Mouse (Mus musculus): ENCODE measurements around the gene Prkag1. TPM values are rescaled to one million over a fixed set of nuclear protein-coding genes. Genes with fewer than 3 reads are reported as not detected.

Prkag1 gene
- 111 TPM for polyA plus RNA-seq (2017; shearing (Covaris generic))

DNA sequence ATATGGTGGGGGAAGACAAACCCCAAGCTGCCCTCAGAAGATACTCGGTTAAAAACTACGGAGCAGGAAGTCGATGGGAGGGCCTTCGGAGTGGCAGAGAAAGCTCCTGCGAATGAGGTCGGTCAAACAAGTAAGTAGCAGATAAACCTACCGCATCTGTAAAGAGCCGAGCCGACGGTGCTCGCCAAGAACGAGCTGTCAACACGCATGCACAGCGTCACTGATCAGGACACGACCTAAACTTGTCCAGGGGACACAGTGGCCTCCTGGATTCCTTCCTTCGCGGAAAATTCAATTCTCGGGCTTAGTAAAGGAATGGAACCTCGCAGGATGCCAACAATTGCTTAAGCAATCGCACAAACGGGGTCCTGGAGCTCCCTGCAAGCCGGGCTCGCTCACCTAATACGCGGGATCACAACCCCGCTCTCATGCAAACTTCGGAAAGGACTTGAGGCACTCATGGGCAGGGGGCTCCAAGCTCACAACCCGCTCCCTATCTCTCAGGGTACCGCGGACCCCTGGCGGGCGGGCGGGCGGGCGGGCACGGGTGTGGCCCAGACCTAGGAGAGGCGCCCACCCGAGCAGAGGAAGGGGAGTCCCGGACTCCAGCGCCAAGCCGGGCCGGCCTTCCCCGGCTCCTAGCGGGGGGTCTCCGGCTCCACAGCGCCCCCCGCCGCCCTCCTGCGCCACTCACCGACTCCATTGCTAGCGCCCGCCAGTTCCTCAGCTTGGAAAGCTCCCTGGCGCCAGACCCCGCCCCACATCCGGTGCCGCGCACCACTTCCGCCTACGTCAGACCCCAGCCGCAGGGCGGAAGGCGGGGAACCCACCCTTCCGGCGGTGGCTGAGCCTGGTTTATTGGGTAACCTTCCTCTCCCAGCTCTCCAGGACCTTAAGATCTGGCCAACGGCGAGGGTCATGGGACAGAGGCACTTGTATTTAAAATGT is at the start of gene Prkag1:
Prkag1 (minus strand) TSS at position 786 of the 948 bp plus-strand sequence.

DNA sequence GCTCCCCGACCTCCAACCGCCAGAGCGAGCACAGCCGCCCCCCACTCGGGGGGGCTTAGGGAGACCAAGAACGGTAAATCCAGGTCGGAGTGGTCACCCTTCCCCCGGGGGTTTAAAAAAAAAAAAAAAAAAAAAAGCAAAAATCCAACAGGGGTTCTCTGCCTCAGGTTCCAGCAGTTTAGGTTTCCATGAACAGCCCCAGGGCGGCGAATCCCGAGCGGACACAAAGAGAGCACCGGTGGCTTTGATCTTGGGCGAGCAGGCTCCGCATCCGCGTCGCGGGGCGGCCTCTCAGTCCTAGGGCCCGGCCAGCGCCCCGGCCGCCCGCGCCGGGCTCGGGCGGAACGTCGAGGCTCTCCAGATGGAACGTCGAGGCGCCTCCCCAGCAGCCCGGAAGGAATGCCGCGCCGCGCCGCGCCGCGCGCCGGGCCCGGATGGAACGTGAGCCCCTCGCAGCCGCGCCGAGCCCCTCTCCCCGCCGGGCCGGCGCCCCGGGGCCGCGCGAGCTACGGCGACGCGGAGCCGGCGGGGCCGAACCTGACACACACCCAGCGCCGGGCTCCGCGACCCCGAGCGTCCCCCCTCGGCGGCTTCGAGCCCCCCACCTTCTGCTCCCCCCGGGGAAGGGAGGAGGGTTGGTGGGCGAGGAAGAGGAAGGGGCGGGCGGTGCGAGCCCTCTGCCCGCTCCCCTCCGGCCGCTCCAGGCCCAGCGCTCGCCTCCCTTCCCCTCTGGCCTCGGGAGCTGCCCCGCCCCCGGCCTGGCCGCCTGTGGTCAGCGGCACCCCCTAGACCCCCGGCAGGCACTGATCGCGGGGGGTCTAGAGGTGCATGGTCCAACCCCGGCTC is 40.0 kb upstream of the Prkag1 start, which contains the start of gene Kmt2d:
Kmt2d (minus strand) TSS at position 135 of the 846 bp plus-strand sequence.

GRCm38 (mm10) chr15:98809390-98809789 is 21.9 kb downstream of the Prkag1 start, which contains the start of gene Ddn:
Gene Ddn, minus strand, starts transcription at chr15:98809490.

DNA sequence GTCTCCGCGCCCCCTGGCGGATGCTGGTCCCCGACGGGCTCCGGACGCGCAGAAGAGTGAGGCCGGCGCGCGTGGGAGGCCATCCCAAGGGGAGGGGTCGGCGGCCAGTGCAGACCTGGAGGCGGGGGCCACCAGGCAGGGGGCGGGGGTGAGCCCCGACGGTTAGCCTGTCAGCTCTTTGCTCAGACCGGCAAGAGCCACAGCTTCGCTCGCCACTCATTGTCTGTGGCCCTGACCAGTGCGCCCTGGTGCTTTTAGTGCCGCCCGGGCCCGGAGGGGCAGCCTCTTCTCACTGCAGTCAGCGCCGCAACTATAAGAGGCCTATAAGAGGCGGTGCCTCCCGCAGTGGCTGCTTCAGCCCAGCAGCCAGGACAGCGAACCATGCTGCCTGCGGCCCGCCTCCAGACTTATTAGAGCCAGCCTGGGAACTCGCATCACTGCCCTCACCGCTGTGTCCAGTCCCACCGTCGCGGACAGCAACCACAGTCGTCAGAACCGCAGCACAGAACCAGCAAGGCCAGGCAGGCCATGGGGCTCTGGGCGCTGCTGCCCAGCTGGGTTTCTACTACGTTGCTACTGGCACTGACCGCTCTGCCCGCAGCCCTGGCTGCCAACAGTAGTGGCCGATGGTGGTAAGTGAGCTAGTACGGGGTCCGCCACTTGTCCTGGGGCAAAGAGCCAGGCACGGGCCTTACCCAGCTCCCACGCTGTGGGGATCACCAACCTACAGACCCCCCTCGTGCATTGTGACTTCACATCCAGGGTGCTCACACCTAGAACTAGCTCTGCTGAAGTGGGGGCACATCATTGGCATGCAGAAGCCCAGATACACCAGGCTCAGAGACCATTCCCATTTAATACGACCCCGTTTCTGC is 41.4 kb downstream of the Prkag1 start, which contains the start of gene Wnt1:
Wnt1 (plus strand) TSS at position 197 of the 875 bp plus-strand sequence.

GRCm38 (mm10) chr15:98777762-98778161 is 53.6 kb downstream of the Prkag1 start, which contains the start of gene Wnt10b:
Gene Wnt10b, minus strand, starts transcription at chr15:98778150.

Other genes starting within 250 kb of the Prkag1 start
- 0.56 TPM for gene Adcy6, start 221.4 kb downstream of the Prkag1 start, polyA plus RNA-seq (2017; shearing (Covaris generic))
- 0.99 TPM for gene Cacnb3, start 200.7 kb downstream of the Prkag1 start, polyA plus RNA-seq (2017; shearing (Covaris generic))
- gene Ddx23, start 168.6 kb downstream of the Prkag1 start, polyA plus RNA-seq (2017; shearing (Covaris generic)), result 26.5 TPM
- 3.1 TPM for gene Rnd1, start 154.1 kb downstream of the Prkag1 start, polyA plus RNA-seq (2017; shearing (Covaris generic))
- 0.48 TPM for gene Ccdc65, start 123.3 kb downstream of the Prkag1 start, polyA plus RNA-seq (2017; shearing (Covaris generic))
- not detected for gene Fkbp11, start 103.3 kb downstream of the Prkag1 start, polyA plus RNA-seq (2017; shearing (Covaris generic))
- gene Arf3, start 68.3 kb downstream of the Prkag1 start, polyA plus RNA-seq (2017; shearing (Covaris generic)), result 84.9 TPM
- gene Wnt10b, start 53.4 kb downstream of the Prkag1 start, polyA plus RNA-seq (2017; shearing (Covaris generic)), result not detected
- not detected for gene Wnt1, start 41.7 kb downstream of the Prkag1 start, polyA plus RNA-seq (2017; shearing (Covaris generic))
- 0.20 TPM for gene Ddn, start 22.0 kb downstream of the Prkag1 start, polyA plus RNA-seq (2017; shearing (Covaris generic))
- 21.8 TPM for gene Kmt2d, start 39.7 kb upstream of the Prkag1 start, polyA plus RNA-seq (2017; shearing (Covaris generic))
- gene Rhebl1, start 63.0 kb upstream of the Prkag1 start, polyA plus RNA-seq (2017; shearing (Covaris generic)), result 29.6 TPM
- gene Dhh, start 67.0 kb upstream of the Prkag1 start, polyA plus RNA-seq (2017; shearing (Covaris generic)), result 0.09 TPM
- 95.0 TPM for gene Lmbr1l, start 86.7 kb upstream of the Prkag1 start, polyA plus RNA-seq (2017; shearing (Covaris generic))
- gene Tuba1b, start 103.0 kb upstream of the Prkag1 start, polyA plus RNA-seq (2017; shearing (Covaris generic)), result 267 TPM
- not detected for gene Gm49450, start 122.0 kb upstream of the Prkag1 start, polyA plus RNA-seq (2017; shearing (Covaris generic))
- 205 TPM for gene Tuba1a, start 122.2 kb upstream of the Prkag1 start, polyA plus RNA-seq (2017; shearing (Covaris generic))
- gene Tuba1c, start 198.4 kb upstream of the Prkag1 start, polyA plus RNA-seq (2017; shearing (Covaris generic)), result 35.8 TPM
- not detected for gene Prph, start 223.7 kb upstream of the Prkag1 start, polyA plus RNA-seq (2017; shearing (Covaris generic))
- not detected for gene Troap, start 243.1 kb upstream of the Prkag1 start, polyA plus RNA-seq (2017; shearing (Covaris generic))

Measured in effector memory CD4-positive, alpha-beta T cell, adult 7 months (primary cell).